Mouse (Mus musculus): ENCODE data around the gene Mia2.

Mia2 gene

DNA sequence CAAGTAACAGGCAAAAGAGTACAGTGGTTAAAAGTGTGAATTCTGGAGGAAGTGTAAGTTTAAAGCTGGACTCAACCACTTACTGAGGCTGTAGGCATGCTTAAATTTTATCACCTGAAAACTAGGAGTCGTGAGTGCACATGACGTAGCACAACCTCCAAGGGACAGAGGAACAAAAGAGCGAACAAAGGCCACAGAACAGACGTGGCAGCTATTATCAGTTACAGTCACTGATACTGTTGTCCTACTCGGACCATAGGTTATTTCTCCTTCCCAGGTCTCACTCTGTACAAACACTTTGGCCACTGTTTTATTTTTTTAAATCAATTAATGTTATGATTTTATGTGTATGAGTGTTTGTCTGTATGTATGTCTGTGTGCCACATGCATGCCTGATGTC lies 9.2 kb downstream of the Mia2 start:
- no peak for DNase-seq (ENCODE audit: low read depth, low spot score)

GRCm38 (mm10) chr12:59105914-59106313 lies 10.3 kb downstream of the Mia2 start:
- no peak for DNase-seq (ENCODE audit: low read depth, low spot score)

- no peak for DNase-seq (ENCODE audit: low read depth, low spot score)
Observed at GRCm38 (mm10) chr12:59106491-59106890, 10.9 kb downstream of the Mia2 start.

DNA sequence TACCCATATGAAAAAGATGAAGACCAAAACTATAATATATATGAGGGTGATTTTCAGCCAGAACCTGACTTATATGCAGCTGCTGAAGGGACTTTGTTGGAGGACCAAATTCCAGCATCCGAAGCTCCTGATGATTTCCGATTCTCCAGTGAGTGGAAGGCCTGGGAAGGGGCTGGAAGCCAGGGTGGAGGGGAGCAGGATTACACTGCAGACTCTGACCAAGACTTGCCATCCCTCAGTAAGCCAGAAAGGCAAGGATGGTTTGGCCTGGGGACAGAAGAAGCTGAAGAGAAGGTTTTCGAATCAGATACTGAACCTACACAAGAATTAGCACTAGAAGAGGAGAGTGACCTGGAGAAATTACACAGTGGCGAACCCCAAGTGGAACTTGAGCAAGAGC lies 12.3 kb downstream of the Mia2 start:
- no peak for DNase-seq (ENCODE audit: low read depth, low spot score)

DNA sequence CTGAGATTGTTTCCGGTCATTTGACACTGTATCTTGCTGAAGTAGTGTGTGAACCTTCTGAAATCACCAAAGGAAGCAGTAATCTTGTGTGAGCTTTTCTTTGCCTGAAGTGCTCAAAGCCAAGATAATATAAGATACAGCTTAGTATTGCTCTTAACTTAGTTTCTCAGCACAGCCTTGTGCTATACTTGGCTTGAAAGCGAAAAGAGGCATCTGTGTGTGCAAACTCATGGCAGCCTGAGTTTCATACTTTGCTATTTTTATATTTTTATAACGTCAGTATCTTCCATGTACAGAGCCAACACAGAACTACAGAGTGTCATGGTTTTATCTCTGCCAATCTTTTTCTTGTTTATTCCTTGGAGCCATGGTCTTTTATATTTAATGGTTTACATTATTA lies 21.6 kb downstream of the Mia2 start:
- no peak for DNase-seq (ENCODE audit: low read depth, low spot score)

GRCm38 (mm10) chr12:59125426-59125825 lies 29.8 kb downstream of the Mia2 start:
- no peak for DNase-seq (ENCODE audit: low read depth, low spot score)

- no peak for DNase-seq (ENCODE audit: low read depth, low spot score)
Observed at GRCm38 (mm10) chr12:59128501-59128900, 32.9 kb downstream of the Mia2 start.

- DNase-seq (ENCODE audit: low read depth, low spot score) = peak; percentile 48
Observed at GRCm38 (mm10) chr12:59129038-59129437, 33.4 kb downstream of the Mia2 start.

GRCm38 (mm10) chr12:59129592-59129991 lies 34.0 kb downstream of the Mia2 start:
- DNase-seq (ENCODE audit: low read depth, low spot score) = peak; percentile 74

DNA sequence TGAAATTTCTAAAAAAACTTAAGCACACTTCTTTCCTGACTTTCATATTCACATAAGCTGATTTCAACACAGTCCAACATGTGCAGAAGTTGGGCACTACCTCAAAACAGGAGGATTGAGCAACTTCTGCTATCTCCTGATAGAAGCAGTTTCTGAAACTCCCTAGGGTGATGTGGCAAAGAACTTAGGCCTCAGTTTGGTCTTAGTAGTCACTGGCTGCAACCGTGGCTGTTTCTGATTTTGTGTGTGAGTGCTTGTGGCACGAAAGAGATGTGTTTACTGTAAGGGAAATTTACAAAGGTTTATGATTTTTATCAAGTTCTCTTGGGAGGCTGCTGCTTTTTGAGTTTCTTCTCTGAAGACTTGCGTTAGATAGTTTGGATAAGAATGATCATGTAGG lies 34.6 kb downstream of the Mia2 start:
- DNase-seq (ENCODE audit: low read depth, low spot score) = peak; percentile 76

- DNase-seq (ENCODE audit: low read depth, low spot score) = peak; percentile 94
Observed at GRCm38 (mm10) chr12:59130651-59131577, 35.3 kb downstream of the Mia2 start.

DNA sequence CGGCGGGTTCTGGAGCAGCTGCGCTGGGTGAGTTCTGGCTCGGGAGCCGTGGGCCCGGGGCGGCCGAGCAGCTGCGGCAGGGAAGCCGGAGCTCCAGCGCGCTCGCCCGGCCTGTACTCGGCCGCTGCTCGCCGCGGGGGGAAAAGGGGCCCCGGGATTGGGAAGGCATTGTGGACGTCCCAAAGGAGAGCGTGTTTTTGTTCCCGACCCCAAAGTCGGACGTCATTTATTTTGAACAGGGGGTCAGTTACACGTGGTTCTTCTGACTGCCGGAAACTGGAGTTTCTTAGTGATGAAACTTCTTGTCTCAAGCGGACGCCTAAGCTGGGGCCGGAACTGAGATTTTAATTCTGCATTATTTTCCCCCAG lies 36.0 kb downstream of the Mia2 start:
- peak; percentile 14 for DNase-seq (ENCODE audit: low read depth, low spot score)

- DNase-seq (ENCODE audit: low read depth, low spot score) = no peak
Observed at GRCm38 (mm10) chr12:59132462-59132861, 36.9 kb downstream of the Mia2 start.

DNA sequence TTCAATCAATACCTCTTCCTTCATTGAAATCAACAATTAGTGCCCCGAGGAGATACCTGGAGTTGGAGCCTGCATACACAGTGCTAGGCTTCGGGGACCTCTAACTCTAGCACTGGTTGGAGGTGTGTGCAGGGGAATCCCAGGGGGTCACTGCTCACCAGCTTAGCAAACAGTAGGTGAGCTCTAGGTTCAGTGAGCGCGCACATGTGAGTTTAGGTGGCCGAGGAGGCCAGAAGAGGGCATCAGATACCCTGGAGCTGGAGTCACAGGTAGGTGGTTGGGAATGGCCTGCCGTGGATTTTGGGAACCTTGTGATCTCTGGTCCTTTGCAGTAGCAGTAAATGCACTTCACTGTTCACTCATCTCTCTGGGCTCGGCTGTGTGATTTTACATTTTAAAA lies 37.3 kb downstream of the Mia2 start:
- no peak for DNase-seq (ENCODE audit: low read depth, low spot score)

GRCm38 (mm10) chr12:59133437-59133999 lies 37.9 kb downstream of the Mia2 start:
- DNase-seq (ENCODE audit: low read depth, low spot score) = no peak

- no peak for DNase-seq (ENCODE audit: low read depth, low spot score)
Observed at GRCm38 (mm10) chr12:59135096-59135495, 39.5 kb downstream of the Mia2 start.

DNA sequence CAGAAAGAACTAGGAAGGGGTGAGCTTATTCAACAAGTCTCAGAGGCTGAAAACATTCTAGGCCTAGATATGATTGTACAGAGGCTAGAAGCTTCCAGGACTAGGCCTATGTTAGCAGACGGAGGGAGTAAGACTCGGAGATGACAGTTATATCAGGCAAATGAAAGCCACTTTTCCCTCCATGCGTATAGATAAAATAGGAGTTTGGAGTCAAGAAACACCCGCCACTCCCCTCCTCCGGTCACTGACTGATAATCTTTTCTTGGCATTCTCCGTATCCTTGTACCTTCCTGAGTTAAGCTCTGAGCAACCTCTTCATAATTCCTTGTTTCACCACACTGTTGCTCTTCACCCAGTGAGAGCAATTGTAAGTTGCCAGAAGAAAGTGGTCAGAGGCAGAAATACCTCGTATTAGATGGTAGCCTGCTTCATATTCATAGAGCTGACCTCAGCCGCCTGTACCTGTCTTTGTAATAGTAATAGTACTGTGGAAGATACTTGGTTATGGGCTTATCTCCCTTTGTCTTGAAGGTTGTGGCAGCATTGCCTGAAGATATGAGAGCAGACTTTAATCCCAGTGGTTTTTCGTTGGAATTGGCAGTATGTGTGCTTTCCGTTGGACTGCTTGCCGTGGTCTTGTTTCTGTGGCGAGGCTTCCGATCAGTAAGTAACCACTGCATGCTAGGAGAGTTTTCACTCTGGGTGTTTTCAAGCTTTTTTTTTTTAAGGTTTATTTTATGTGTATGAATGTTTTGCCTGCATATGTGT lies 40.1 kb downstream of the Mia2 start:
- DNase-seq (ENCODE audit: low read depth, low spot score) = no peak

- no peak for DNase-seq (ENCODE audit: low read depth, low spot score)
Observed at GRCm38 (mm10) chr12:59137031-59137430, 41.4 kb downstream of the Mia2 start.

GRCm38 (mm10) chr12:59139372-59139771 lies 43.8 kb downstream of the Mia2 start:
- DNase-seq (ENCODE audit: low read depth, low spot score) = no peak

- no peak for DNase-seq (ENCODE audit: low read depth, low spot score)
Observed at GRCm38 (mm10) chr12:59145130-59145529, 49.5 kb downstream of the Mia2 start.

DNA sequence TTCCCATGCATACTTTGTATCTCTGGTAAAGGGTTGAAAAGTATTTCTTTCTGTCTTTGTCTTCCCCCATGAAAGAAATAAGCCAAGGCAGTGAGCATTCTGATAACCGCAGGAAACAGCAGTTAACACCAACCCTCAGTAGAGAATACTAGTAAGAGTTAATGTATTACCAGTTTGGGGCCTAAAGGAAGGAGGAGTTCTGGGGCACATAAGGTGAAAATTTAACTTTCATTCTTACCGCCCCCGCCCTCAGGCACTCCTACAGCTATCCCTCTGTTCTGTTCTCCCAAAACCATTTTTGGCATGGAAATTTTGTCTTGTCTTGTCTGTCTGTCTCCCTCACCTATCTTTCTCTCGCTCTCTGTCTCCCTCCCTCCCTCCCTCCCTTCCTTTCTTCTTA lies 54.1 kb downstream of the Mia2 start:
- DNase-seq (ENCODE audit: low read depth, low spot score) = no peak

DNA sequence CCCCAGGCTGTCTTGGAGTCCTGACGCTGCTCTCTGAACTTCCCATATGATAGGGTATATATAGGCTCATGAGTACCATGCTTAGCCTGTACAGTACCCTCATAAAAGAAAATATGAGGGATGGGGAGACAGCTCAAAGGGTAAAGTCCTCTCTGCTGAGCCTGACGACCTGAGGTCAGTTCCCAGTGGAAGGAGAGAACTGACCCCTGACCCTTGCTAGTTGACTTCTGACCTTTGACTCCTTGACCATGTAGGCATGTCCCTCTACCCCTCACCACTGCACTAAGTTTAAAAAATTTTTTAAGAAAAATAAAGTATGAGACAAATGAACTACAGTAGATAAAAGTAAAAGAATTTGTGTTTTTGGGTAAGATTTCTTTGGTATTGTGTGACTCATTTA lies 65.5 kb downstream of the Mia2 start:
- no peak for DNase-seq (ENCODE audit: low read depth, low spot score)

GRCm38 (mm10) chr12:59162797-59163196 lies 67.2 kb downstream of the Mia2 start:
- DNase-seq (ENCODE audit: low read depth, low spot score) = no peak
